Mouse (Mus musculus): ENCODE measurements around the gene Nadk.

DNA sequence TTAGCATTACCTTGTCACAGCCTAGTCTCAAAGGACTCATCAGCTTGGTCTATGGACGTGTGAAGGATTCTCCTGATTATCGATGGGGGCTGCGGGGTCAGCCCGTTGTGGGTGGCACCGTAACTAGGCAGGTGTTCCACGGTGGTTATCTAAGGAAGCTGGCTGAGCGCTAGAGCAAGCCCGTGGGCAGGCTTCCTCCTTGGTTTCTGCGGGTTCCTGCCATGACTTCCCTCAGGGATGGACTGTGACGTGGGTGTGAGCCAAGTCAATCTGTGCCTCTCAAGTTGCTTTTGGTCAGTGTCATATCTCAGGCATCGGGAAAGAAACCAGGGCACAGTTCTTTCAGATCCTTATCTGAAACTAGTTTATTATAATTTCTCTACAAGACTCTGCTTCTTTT, 12.8 kb downstream of the Nadk start:
- TF ChIP-seq CTCF (IDR thresholded peaks at IDR 0.05; ENCODE audit: low read depth) (no peak), EP300 (IDR thresholded peaks at IDR 0.05; ENCODE audit: low read depth) (no peak)
